Mouse (Mus musculus): ENCODE data around the gene Hes1. TPM values are rescaled to one million over a fixed set of nuclear protein-coding genes. Genes with fewer than 3 reads are reported as not detected.

The Hes1 gene
- total RNA-seq, 4 experiments from 2014 or later, result 25.2 to 38.7 (median 32.2) TPM

GRCm38 (mm10) chr16:30052271-30052670, 11.9 kb upstream of the Hes1 start:
- no peak for DNase-seq

- no peak for DNase-seq
These were observed 11.2 kb upstream of the Hes1 start for GRCm38 (mm10) chr16:30052839-30053511.

- no peak for DNase-seq
These were observed 9.6 kb upstream of the Hes1 start for GRCm38 (mm10) chr16:30054541-30054940.

- DNase-seq, result no peak
These were observed 8.8 kb upstream of the Hes1 start for GRCm38 (mm10) chr16:30055361-30055889.

- no peak for DNase-seq
These were observed 8.3 kb upstream of the Hes1 start for GRCm38 (mm10) chr16:30055927-30056326.

- DNase-seq, result no peak
These were observed 7.3 kb upstream of the Hes1 start for GRCm38 (mm10) chr16:30056906-30057305.

GRCm38 (mm10) chr16:30058974-30059717, 5.0 kb upstream of the Hes1 start:
- no peak for DNase-seq

GRCm38 (mm10) chr16:30060412-30060811, 3.8 kb upstream of the Hes1 start:
- no peak for DNase-seq

GRCm38 (mm10) chr16:30062242-30063030, 1.7 kb upstream of the Hes1 start:
- no peak for DNase-seq

GRCm38 (mm10) chr16:30063121-30063881, 883 bp upstream of the Hes1 start:
- peak; percentile 70 for DNase-seq

GRCm38 (mm10) chr16:30064613-30065012, 429 bp downstream of the Hes1 start:
- no peak for DNase-seq

- peak; percentile 96 for DNase-seq
These were observed 893 bp downstream of the Hes1 start for GRCm38 (mm10) chr16:30065077-30065476.

- no peak for DNase-seq
These were observed 1.5 kb downstream of the Hes1 start for GRCm38 (mm10) chr16:30065537-30066183.

GRCm38 (mm10) chr16:30066184-30066851, 2.1 kb downstream of the Hes1 start:
- peak; percentile 55 for DNase-seq

- DNase-seq, result peak; percentile 79
These were observed 2.7 kb downstream of the Hes1 start for GRCm38 (mm10) chr16:30066852-30067301.

GRCm38 (mm10) chr16:30068041-30069020, 4.1 kb downstream of the Hes1 start:
- DNase-seq, result peak; percentile 29

GRCm38 (mm10) chr16:30069580-30069949, 5.4 kb downstream of the Hes1 start:
- peak; percentile 44 for DNase-seq

GRCm38 (mm10) chr16:30069950-30070770, 6.0 kb downstream of the Hes1 start:
- DNase-seq, result peak; percentile 85

- DNase-seq, result no peak
These were observed 6.6 kb downstream of the Hes1 start for GRCm38 (mm10) chr16:30070771-30071191.
